Mouse (Mus musculus): Measurements from ENCODE around the gene 9030612E09Rik.

DNA sequence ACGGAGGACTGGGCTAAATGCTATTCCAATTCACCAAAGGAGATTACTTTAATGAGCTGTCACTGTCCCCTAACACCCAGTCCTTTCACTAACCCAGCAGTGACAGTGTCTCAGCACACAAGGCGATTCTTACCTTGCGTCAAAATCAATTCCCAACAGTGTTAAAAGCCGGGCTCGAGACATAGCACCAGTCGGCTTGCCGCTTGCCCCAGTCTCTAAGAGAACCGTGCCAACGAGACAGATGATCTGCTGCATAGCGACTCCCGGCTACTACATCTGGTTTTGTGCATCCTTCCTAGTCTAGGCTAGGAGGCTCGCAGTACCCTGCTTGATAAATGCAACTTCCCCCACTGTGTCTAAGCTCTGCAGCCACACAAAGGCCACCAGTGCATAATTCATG is 12.2 kb upstream of the 9030612E09Rik start:
- TF ChIP-seq CTCF (IDR thresholded peaks at IDR 0.05; ENCODE audit: extremely low read depth, insufficient read length, insufficient replicate concordance, low read depth, low read length) (no peak), POLR2A (IDR thresholded peaks at IDR 0.05; ENCODE audit: low read depth, low read length) (no peak)

All from small intestine, adult 2 months (tissue).